Mouse (Mus musculus) embryonic facial prominence, embryonic 13.5 days (tissue): ENCODE measurements around the gene Dmwd. TPM values are rescaled to one million over a fixed set of nuclear protein-coding genes. Genes with fewer than 3 reads are reported as not detected.

Experiments used
- ATAC-seq: fragments of 200-750 bp; cut with Nextera tagmentation; 2 replicates; pipeline ENCODE4 v1.8.0; 2017; ENCODE audit warnings: low read depth; ENCODE audit not compliant: insufficient number of reproducible peaks, insufficient read depth, low FRiP score, low TSS enrichment
- H3K27ac ChIP-seq: fragments of 300-500 bp; sonication (generic); 2 replicates; pipeline ENCODE4 v1.5.1; 2015; ENCODE audit warnings: moderate library complexity, mild to moderate bottlenecking, inconsistent platforms
- H3K27me3 ChIP-seq: fragments of 300-500 bp; sonication (generic); 2 replicates; pipeline ENCODE4 v1.6.1; 2015; ENCODE audit warnings: mild to moderate bottlenecking, inconsistent platforms
- H3K36me3 ChIP-seq: fragments of 300-500 bp; sonication (generic); 2 replicates; pipeline ENCODE4 v1.6.1; 2015; ENCODE audit warnings: mild to moderate bottlenecking, inconsistent platforms
- H3K4me1 ChIP-seq: fragments of 300-500 bp; sonication (generic); 2 replicates; pipeline ENCODE4 v1.6.1; 2015; ENCODE audit warnings: inconsistent platforms
- H3K4me2 ChIP-seq: fragments of 300-500 bp; sonication (generic); 2 replicates; pipeline ENCODE4 v1.6.1; 2015; ENCODE audit warnings: moderate library complexity, mild to moderate bottlenecking, inconsistent platforms
- H3K4me3 ChIP-seq: fragments of 300-500 bp; sonication (generic); 2 replicates; pipeline ENCODE4 v1.5.1; 2015; ENCODE audit warnings: mild to moderate bottlenecking, inconsistent platforms
- H3K9ac ChIP-seq: fragments of 300-500 bp; sonication (generic); 2 replicates; pipeline ENCODE4 v1.6.1; 2015; ENCODE audit warnings: mild to moderate bottlenecking, inconsistent platforms
- H3K9me3 ChIP-seq: fragments of 300-500 bp; sonication (generic); 2 replicates; pipeline ENCODE4 v1.6.1; 2016; ENCODE audit warnings: inconsistent platforms
- WGBS: fragments of 180-500 bp; shearing (Covaris S2); methylation state at CpG from one replicate; pipeline ENCODE4 v1.1.7; 2015; ENCODE audit warnings: mixed read lengths; 5-methylcytosine and 5-hydroxymethylcytosine counted together
- polyA plus RNA-seq: library from polyadenylated mRNA; unstranded; fragments of >200 nt; fragmentation: Nextera tagmentation; extraction: Ambion mirVana; gene quantifications from 2 replicates; pipeline ENCODE4 v1.2.1, GENCODE M21; 2015

Gene Dmwd
- polyA plus RNA-seq, 1 experiment from 2014 or later = 17.6 TPM

- Histone ChIP-seq H3K4me3 (0 out of 2 replicates have a peak overlapping the region, but pooled peaks have one; percentile 3), H3K27me3 (no peaks in the 10 kb centered on the region), H3K9me3 (no peaks in the 10 kb centered on the region), H3K36me3 (peaks cover 68% of the 10 kb centered on the region), H3K27ac (peak overlapping the region; percentile 39; the same call in 1 of the 2 replicates), H3K4me1 (peaks cover 46% of the 10 kb centered on the region), H3K4me2 (peak overlapping the region; percentile 37), H3K9ac (peak overlapping the region; percentile 44)
- no peak for ATAC-seq
- WGBS = 12% methylated on average over 6 of the region's 6 CpGs
Observed at GRCm38 (mm10) chr7:19085495-19085894, 9.5 kb downstream of the Dmwd start.

DNA sequence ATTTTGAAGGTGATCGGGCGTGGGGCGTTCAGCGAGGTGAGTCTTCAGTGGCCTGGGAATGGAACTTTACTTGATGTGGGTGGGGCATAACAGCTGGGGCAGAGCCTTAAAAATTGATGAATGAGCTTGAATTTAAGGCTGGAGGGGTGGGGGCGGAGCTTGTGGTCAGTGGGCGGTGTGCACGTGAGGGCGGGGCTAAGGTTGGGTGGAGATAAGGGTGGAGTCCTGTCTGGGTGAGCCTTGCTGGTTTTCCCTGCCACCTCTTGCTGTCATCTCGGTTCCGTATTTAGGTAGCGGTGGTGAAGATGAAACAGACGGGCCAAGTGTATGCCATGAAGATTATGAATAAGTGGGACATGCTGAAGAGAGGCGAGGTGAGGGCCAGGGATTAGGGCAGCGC is 10.0 kb downstream of the Dmwd start:
- H3K36me3 ChIP-seq = peaks cover 68% of the 10 kb centered on the region
- 0 out of 2 replicates have a peak overlapping the region, but pooled peaks have one; percentile 3 for H3K4me3 ChIP-seq

DNA sequence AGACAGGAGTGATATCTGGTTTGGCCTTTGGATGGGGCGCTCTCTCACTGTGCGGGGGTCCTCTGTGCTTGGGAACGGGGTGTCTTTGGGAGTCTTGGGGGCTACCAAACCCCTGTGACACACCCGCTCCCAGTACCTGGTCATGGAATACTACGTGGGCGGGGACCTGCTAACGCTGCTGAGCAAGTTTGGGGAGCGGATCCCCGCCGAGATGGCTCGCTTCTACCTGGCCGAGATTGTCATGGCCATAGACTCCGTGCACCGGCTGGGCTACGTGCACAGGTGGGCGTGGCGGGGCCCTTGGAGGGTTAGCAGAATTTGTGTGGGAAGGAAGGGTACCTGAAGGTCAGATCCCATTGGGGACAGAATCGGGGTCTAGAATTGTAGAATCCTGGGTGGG is 10.7 kb downstream of the Dmwd start:
- H3K4me2 ChIP-seq = no peak overlapping the region
- peaks cover 62% of the 10 kb centered on the region for H3K36me3 ChIP-seq
- no peak overlapping the region for H3K4me3 ChIP-seq
- whole genome bisulfite sequencing = 63% methylated on average over 18 of the region's 18 CpGs
- peaks cover 54% of the 10 kb centered on the region for H3K4me1 ChIP-seq
- H3K9ac ChIP-seq = no peak overlapping the region
- peaks cover 7% of the 10 kb centered on the region for H3K27me3 ChIP-seq
- no peak for ATAC-seq
- no peaks in the 10 kb centered on the region for H3K9me3 ChIP-seq
- no peak overlapping the region for H3K27ac ChIP-seq

More for the DNA sequence above, 10.0 kb downstream of the Dmwd start:
- Histone ChIP-seq H3K4me1 (peaks cover 46% of the 10 kb centered on the region), H3K9ac (peak overlapping the region; percentile 44; the same call in 1 of the 2 replicates), H3K27me3 (peaks cover 3% of the 10 kb centered on the region; the same call in 1 of the 2 replicates), H3K27ac (0 out of 2 replicates have a peak overlapping the region, but pooled peaks have one; percentile 39), H3K4me2 (peak overlapping the region; percentile 37), H3K9me3 (no peaks in the 10 kb centered on the region)
- no peak for ATAC-seq
- WGBS = 16% methylated on average over 14 of the region's 14 CpGs

DNA sequence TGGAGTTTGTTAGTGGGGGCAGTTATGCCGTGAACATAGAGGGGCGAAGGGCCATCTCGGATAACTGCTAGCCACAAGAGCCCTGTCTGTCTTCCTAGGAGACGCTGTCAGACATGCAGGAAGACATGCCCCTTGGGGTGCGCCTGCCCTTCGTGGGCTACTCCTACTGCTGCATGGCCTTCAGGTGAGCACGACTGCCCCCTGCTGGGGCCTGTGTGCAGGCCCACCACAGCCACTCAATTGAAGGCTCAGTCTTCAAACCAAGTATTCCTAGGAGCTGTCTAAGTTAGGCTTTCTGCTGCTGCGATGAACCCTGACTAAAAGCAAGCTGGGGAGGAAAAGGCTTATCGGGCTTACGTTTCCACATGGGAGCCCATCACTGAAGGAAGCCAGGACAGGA is 12.8 kb downstream of the Dmwd start:
- 36% methylated on average over 10 of the region's 10 CpGs for WGBS
- Histone ChIP-seq H3K27me3 (peaks cover 7% of the 10 kb centered on the region), H3K4me1 (peaks cover 53% of the 10 kb centered on the region), H3K9ac (no peak overlapping the region), H3K27ac (no peak overlapping the region), H3K4me2 (no peak overlapping the region), H3K36me3 (peaks cover 41% of the 10 kb centered on the region), H3K4me3 (0 out of 2 replicates have a peak overlapping the region, but pooled peaks have one; percentile 3), H3K9me3 (no peaks in the 10 kb centered on the region)
- ATAC-seq = no peak

GRCm38 (mm10) chr7:19091913-19092312 is 15.9 kb downstream of the Dmwd start:
- H3K27ac ChIP-seq = peak overlapping the region; percentile 95
- 31% methylated on average over 17 of the region's 17 CpGs for WGBS

GRCm38 (mm10) chr7:19092381-19093173 is 16.6 kb downstream of the Dmwd start:
- H3K4me2 ChIP-seq = peak overlapping the region; percentile 91
- peak; percentile 63 for ATAC-seq
- H3K27me3 ChIP-seq = peaks cover 7% of the 10 kb centered on the region
- H3K4me1 ChIP-seq = peaks cover 43% of the 10 kb centered on the region
- peak overlapping the region; percentile 85 for H3K4me3 ChIP-seq
- no peaks in the 10 kb centered on the region for H3K9me3 ChIP-seq
- peaks cover 38% of the 10 kb centered on the region for H3K36me3 ChIP-seq
- 3% methylated on average over 38 of the region's 38 CpGs for WGBS
- H3K27ac ChIP-seq = peak overlapping the region; percentile 95
- H3K9ac ChIP-seq = peak overlapping the region; percentile 74

More at GRCm38 (mm10) chr7:19091913-19092312, 15.9 kb downstream of the Dmwd start:
- Histone ChIP-seq H3K9ac (peak overlapping the region; percentile 74), H3K27me3 (peaks cover 7% of the 10 kb centered on the region), H3K4me3 (peak overlapping the region; percentile 85; the same call in 1 of the 2 replicates), H3K4me1 (peaks cover 36% of the 10 kb centered on the region), H3K9me3 (no peaks in the 10 kb centered on the region), H3K36me3 (peaks cover 37% of the 10 kb centered on the region), H3K4me2 (peak overlapping the region; percentile 91)
- no peak for ATAC-seq

GRCm38 (mm10) chr7:19093174-19093521 is 17.1 kb downstream of the Dmwd start:
- Histone ChIP-seq H3K27me3 (peaks cover 7% of the 10 kb centered on the region), H3K9ac (peak overlapping the region; percentile 74), H3K4me1 (peaks cover 49% of the 10 kb centered on the region), H3K9me3 (no peaks in the 10 kb centered on the region), H3K27ac (peak overlapping the region; percentile 95), H3K4me2 (peak overlapping the region; percentile 91), H3K36me3 (peaks cover 35% of the 10 kb centered on the region), H3K4me3 (peak overlapping the region; percentile 85)
- ATAC-seq = peak; percentile 35; the same call in 1 of the 2 replicates
- 2% methylated on average over 15 of the region's 15 CpGs for WGBS

DNA sequence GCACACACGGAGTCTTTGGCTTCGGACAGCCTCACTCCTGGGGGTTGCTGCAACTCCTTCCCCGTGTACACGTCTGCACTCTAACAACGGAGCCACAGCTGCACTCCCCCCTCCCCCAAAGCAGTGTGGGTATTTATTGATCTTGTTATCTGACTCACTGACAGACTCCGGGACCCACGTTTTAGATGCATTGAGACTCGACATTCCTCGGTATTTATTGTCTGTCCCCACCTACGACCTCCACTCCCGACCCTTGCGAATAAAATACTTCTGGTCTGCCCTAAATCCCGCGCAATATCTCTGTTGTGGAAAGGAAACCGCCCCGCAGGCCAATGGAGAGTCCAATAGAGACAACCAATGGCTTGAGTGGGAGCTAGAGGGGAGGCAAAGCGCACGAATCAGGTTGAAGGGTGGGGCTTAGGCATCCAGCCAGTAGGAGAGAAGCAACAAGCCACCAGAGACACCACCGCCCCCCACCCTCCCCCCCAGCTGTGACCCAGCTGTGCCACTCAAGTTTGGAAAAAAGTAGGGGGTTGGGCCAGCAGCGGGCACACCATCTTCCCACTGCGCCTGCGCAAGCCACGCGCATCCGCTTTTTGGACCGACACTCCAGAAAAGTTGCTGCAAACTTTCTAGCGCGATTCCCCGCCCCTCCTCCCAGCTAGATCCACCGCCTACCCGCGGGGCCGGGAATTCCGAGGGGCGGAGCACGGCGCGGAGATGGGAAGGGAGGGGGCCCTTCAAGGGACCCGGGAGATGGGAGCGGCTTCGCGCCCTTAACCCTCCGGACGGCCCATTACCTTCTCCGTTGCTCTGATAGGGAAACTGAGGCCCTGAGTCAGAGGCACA is 17.7 kb downstream of the Dmwd start:
- Histone ChIP-seq H3K36me3 (peaks cover 29% of the 10 kb centered on the region), H3K9ac (peak overlapping the region; percentile 98), H3K27me3 (peaks cover 7% of the 10 kb centered on the region), H3K4me1 (peaks cover 51% of the 10 kb centered on the region), H3K4me2 (peak overlapping the region; percentile 91), H3K27ac (peak overlapping the region; percentile 99), H3K4me3 (peak overlapping the region; percentile 85), H3K9me3 (no peaks in the 10 kb centered on the region)
- peak; percentile 83 for ATAC-seq
- WGBS = under 1% methylated on average over 45 of the region's 45 CpGs

DNA sequence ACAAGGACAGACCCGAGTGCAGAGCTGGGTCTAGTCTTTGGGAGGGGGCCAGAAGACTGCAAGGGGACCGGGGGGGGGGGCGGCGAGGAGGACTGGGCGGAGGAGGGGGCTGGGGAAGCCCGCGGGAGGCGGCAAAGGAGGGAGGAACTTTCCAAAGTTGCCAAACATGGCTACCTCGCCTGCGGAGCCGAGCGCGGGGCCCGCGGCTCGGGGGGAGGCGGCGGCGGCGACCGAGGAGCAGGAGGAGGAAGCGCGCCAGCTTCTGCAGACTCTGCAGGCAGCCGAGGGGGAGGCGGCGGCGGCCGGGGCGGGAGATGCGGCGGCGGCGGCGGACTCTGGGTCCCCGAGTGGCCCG is 18.4 kb downstream of the Dmwd start, which contains the start of gene Six5:
Six5 (plus strand) TSS at position 124 of the 355 bp plus-strand sequence.
- WGBS = 0% methylated on average over 26 of the region's 36 CpGs
- Histone ChIP-seq H3K9me3 (no peaks in the 10 kb centered on the region), H3K4me1 (peaks cover 51% of the 10 kb centered on the region)

DNA sequence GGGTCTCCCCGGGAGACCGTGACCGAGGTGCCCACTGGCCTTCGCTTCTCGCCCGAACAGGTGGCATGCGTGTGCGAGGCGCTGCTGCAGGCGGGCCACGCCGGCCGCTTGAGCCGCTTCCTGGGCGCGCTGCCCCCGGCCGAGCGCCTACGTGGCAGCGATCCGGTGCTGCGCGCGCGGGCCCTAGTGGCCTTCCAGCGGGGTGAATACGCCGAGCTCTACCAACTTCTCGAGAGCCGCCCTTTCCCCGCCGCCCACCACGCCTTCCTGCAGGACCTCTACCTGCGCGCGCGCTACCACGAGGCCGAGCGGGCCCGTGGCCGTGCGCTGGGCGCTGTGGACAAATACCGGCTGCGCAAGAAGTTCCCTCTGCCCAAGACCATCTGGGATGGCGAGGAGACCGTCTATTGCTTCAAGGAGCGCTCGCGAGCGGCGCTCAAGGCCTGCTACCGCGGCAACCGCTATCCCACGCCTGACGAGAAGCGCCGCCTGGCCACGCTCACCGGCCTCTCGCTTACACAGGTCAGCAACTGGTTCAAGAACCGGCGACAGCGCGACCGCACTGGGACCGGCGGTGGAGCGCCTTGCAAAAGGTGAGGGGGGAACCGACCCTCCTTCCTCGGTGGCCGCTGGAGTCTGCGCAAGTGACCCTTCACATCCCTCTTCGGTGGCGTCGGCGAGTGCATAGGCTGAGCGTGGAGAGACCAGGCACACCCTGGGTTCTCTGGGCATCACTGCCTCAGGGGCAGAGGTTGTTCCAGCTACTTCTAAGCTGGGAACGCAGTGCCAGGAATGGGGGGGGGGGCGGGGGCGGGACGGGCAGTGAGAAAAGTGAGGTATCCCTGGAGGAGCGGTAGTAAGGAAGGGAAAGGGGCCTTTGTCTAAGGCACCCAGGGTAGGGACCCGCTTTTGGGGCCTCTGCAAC is 19.1 kb downstream of the Dmwd start:
- Histone ChIP-seq H3K4me3 (peak overlapping the region; percentile 85), H3K27ac (peak overlapping the region; percentile 99), H3K9ac (peak overlapping the region; percentile 98), H3K27me3 (peaks cover 7% of the 10 kb centered on the region), H3K4me2 (peak overlapping the region; percentile 91), H3K4me1 (peaks cover 51% of the 10 kb centered on the region), H3K9me3 (no peaks in the 10 kb centered on the region), H3K36me3 (peaks cover 23% of the 10 kb centered on the region)
- ATAC-seq = no peak
- WGBS = under 1% methylated on average over 83 of the region's 87 CpGs

More for the DNA sequence above, 18.4 kb downstream of the Dmwd start, which contains the start of gene Six5:
- H3K27ac ChIP-seq = peak within 1 kb of the TSS; percentile 99
- ATAC-seq = no peak
- H3K27me3 ChIP-seq = peaks cover 7% of the 10 kb centered on the region
- peak within 1 kb of the TSS; percentile 85 for H3K4me3 ChIP-seq
- peaks cover 25% of the 10 kb centered on the region for H3K36me3 ChIP-seq
- peak within 1 kb of the TSS; percentile 98 for H3K9ac ChIP-seq
- peak within 1 kb of the TSS; percentile 91 for H3K4me2 ChIP-seq
